Mouse (Mus musculus) retina, embryonic 14.5 days (tissue): Measurements from ENCODE around the gene Col18a1.

ENCODE experiments used
- DNase-seq: peaks from one replicate; pipeline ENCODE4 v3.0.0-alpha.2; 2015; ENCODE audit warnings: low spot score

Col18a1 gene

GRCm38 (mm10) chr10:77182804-77183331 lies 16.5 kb upstream of the Col18a1 start:
- no peak for DNase-seq

- no peak for DNase-seq
Observed at GRCm38 (mm10) chr10:77180110-77180509, 13.8 kb upstream of the Col18a1 start.

GRCm38 (mm10) chr10:77178691-77179090 lies 12.3 kb upstream of the Col18a1 start:
- DNase-seq = no peak

GRCm38 (mm10) chr10:77170400-77170799 lies 4.1 kb upstream of the Col18a1 start:
- no peak for DNase-seq

GRCm38 (mm10) chr10:77165318-77165945 lies 916 bp downstream of the Col18a1 start:
- DNase-seq = peak; percentile 74

- peak; percentile 52 for DNase-seq
Observed at GRCm38 (mm10) chr10:77164437-77165052, 1.8 kb downstream of the Col18a1 start.

- DNase-seq = no peak
Observed at GRCm38 (mm10) chr10:77164041-77164436, 2.3 kb downstream of the Col18a1 start.

- DNase-seq = no peak
Observed at GRCm38 (mm10) chr10:77163392-77163977, 2.9 kb downstream of the Col18a1 start.

- no peak for DNase-seq
Observed at GRCm38 (mm10) chr10:77159573-77159972, 6.8 kb downstream of the Col18a1 start.

- DNase-seq = no peak
Observed at GRCm38 (mm10) chr10:77158948-77159347, 7.4 kb downstream of the Col18a1 start.

GRCm38 (mm10) chr10:77157245-77158019 lies 8.9 kb downstream of the Col18a1 start:
- peak; percentile 51 for DNase-seq

GRCm38 (mm10) chr10:77152178-77152621 lies 14.1 kb downstream of the Col18a1 start:
- peak; percentile 87 for DNase-seq

- DNase-seq = no peak
Observed at GRCm38 (mm10) chr10:77151551-77152002, 14.8 kb downstream of the Col18a1 start.

GRCm38 (mm10) chr10:77150947-77151521 lies 15.3 kb downstream of the Col18a1 start:
- DNase-seq = peak; percentile 83

GRCm38 (mm10) chr10:77150016-77150415 lies 16.3 kb downstream of the Col18a1 start:
- peak; percentile 65 for DNase-seq

- no peak for DNase-seq
Observed at GRCm38 (mm10) chr10:77147545-77147944, 18.8 kb downstream of the Col18a1 start.

GRCm38 (mm10) chr10:77146901-77147463 lies 19.4 kb downstream of the Col18a1 start:
- DNase-seq = no peak

GRCm38 (mm10) chr10:77145946-77146345 lies 20.4 kb downstream of the Col18a1 start:
- no peak for DNase-seq

GRCm38 (mm10) chr10:77144372-77144771 lies 22.0 kb downstream of the Col18a1 start:
- no peak for DNase-seq

GRCm38 (mm10) chr10:77142328-77142727 lies 24.0 kb downstream of the Col18a1 start:
- no peak for DNase-seq

- DNase-seq = no peak
Observed at GRCm38 (mm10) chr10:77138304-77138703, 28.0 kb downstream of the Col18a1 start.

- DNase-seq = no peak
Observed at GRCm38 (mm10) chr10:77136205-77136604, 30.1 kb downstream of the Col18a1 start.
